Mouse (Mus musculus) lung, embryonic 14.5 days (tissue): ENCODE measurements around the gene Fscn3. TPM values are rescaled to one million over a fixed set of nuclear protein-coding genes. Genes with fewer than 3 reads are reported as not detected.

ENCODE experiments used
- ATAC-seq: fragments of 200-750 bp; cut with Nextera tagmentation; 2 replicates; pipeline ENCODE4 v1.8.0; 2017; ENCODE audit warnings: mild to moderate bottlenecking, moderate TSS enrichment, moderate library complexity; ENCODE audit not compliant: insufficient read depth
- DNase-seq: peaks from one replicate; pipeline ENCODE4 v3.0.0-alpha.2; 2015
- H3K27ac ChIP-seq: fragments of 300-500 bp; sonication (generic); 2 replicates; pipeline ENCODE4 v1.5.1; 2014; ENCODE audit warnings: low read depth, mild to moderate bottlenecking, moderate library complexity
- H3K27me3 ChIP-seq: fragments of 300-500 bp; sonication (generic); 2 replicates; pipeline ENCODE4 v1.6.1; 2014; ENCODE audit warnings: low read length, control low read depth; ENCODE audit not compliant: insufficient read depth
- H3K36me3 ChIP-seq: fragments of 300-500 bp; sonication (generic); 2 replicates; pipeline ENCODE4 v1.6.1; 2014; ENCODE audit warnings: control low read depth; ENCODE audit not compliant: insufficient read depth
- H3K4me1 ChIP-seq: fragments of 300-500 bp; sonication (generic); 2 replicates; pipeline ENCODE4 v1.6.1; 2014; ENCODE audit warnings: antibody characterized with exemption, control low read depth; ENCODE audit not compliant: insufficient read depth
- H3K4me2 ChIP-seq: fragments of 300-500 bp; sonication (generic); 2 replicates; pipeline ENCODE4 v1.6.1; 2014; ENCODE audit warnings: mild to moderate bottlenecking
- H3K4me3 ChIP-seq: fragments of 300-500 bp; sonication (generic); 2 replicates; pipeline ENCODE4 v1.5.1; 2014; ENCODE audit warnings: low read depth, low read length
- H3K9ac ChIP-seq: fragments of 300-500 bp; sonication (generic); 2 replicates; pipeline ENCODE4 v1.6.1; 2014
- H3K9me3 ChIP-seq: fragments of 300-500 bp; sonication (generic); 2 replicates; pipeline ENCODE4 v1.6.1; 2016; ENCODE audit warnings: low read depth, low read length, control low read depth
- CTCF ChIP-seq: IDR thresholded peaks from 2 replicates; pipeline ENCODE4 v1.5.1; 2016; ENCODE audit warnings: antibody characterized with exemption, low read depth
- WGBS: fragments of 180-500 bp; shearing (Covaris S2); extraction: QIAGEN DNeasy Blood & Tissue Kit; methylation state at CpG from one replicate; pipeline ENCODE4 v1.1.7; 2014; 5-methylcytosine and 5-hydroxymethylcytosine counted together
- polyA plus RNA-seq: library from polyadenylated mRNA; unstranded; fragments of >200 nt; fragmentation: Nextera tagmentation; extraction: Ambion mirVana; gene quantifications from 2 replicates; pipeline ENCODE4 v1.2.1, GENCODE M21; 2014

The Fscn3 gene
- polyA plus RNA-seq = not detected in 2 replicates

DNA sequence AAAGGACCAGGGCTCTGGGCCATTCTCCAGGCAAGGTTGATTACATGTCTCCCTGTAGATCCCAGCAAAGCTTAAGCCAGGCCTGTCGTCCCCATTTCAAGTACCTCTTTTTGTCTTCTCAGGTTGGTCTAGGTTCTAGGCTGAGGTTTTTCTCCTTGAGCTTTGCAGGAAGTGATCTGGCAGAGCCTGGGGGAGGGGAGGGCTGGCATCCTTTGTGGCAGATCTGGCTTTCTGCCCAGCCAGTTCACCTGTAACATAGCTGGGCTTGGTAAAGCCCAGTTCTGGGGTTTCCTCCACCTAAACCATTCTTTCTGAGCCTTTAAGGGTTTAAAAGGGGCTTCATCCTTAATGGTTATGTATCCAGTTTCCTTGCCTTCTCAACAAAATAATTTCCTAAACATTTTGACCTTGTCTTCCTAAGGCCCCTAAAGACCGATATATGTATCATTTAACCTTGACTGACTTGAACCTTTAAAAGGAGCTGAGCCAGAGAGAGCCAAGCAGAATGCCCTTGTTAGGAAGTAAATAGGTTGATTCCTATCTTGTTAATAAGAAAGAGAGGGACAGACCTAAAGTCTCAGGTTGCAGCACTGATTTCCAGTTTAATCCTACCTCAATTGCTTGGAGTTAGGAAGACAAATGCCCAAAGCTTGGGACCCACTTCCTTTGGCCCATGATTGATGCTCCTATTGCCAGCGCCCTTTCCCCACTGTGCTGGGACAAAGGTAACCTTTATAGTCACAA lies at the start of gene Fscn3:
TSS of gene Fscn3 (plus strand) at position 694 of the 744 bp plus-strand sequence.
- Histone ChIP-seq H3K4me1 (no peaks in the 10 kb centered on the region), H3K27ac (no peak within 1 kb of the TSS), H3K4me3 (no peak within 1 kb of the TSS), H3K4me2 (no peak within 1 kb of the TSS), H3K36me3 (peaks cover 18% of the 10 kb centered on the region; the same call in 1 of the 2 replicates), H3K27me3 (no peaks in the 10 kb centered on the region), H3K9me3 (no peaks in the 10 kb centered on the region), H3K9ac (no peak within 1 kb of the TSS)
- 65% methylated on average over 3 of the region's 3 CpGs for WGBS
- ATAC-seq (no peak), DNase-seq (no peak)
- TF ChIP-seq CTCF = no peak

DNA sequence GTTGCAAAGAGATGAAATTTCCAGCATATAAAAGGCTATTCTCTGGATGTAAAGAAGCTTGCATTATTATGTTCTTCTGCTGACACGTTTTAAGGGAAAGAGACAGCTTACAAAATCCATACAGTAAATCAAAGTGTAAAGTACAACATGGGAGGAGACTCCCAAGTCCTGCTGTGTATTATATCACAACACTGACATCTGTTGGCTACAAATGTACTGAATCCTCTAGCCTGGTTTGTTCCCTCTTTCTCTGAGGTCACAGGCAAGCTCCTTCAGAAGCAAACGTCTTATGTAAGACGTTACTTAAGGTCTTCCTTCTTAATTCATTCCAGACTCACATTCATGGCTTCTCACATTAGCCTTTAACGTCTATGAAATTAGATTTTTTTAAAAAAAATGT lies 45.6 kb upstream of the Fscn3 start:
- no peak for DNase-seq
- Histone ChIP-seq H3K9ac (no peak overlapping the region), H3K4me2 (no peak overlapping the region), H3K27me3 (no peaks in the 10 kb centered on the region), H3K4me3 (no peak overlapping the region), H3K36me3 (no peaks in the 10 kb centered on the region), H3K4me1 (no peaks in the 10 kb centered on the region), H3K9me3 (no peaks in the 10 kb centered on the region), H3K27ac (no peak overlapping the region)
- WGBS = 52% methylated on average over 4 of the region's 4 CpGs
- no peak for TF ChIP-seq CTCF
- ATAC-seq = no peak

DNA sequence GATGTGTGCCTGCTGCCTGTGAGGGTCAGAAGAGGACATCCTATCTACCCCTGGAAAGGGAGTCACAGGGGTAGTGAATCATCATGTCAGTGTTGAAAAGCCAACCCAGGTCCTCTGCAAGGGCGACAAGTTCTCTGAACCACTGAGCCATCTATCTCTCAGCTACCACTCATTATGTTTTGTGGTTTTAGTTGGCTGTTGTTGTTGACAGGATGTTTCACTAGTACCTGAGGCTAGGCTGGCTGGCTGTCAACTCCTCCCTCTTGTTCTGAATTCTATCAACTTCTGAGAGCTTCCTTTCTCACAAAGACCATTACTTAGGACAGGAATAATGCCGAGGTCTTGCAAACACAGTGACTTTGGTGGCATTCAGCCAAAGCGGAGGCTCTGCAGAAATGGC lies 42.4 kb upstream of the Fscn3 start:
- Histone ChIP-seq H3K4me1 (no peaks in the 10 kb centered on the region), H3K4me3 (no peak overlapping the region), H3K4me2 (no peak overlapping the region), H3K9me3 (no peaks in the 10 kb centered on the region), H3K27me3 (no peaks in the 10 kb centered on the region), H3K9ac (no peak overlapping the region), H3K36me3 (no peaks in the 10 kb centered on the region), H3K27ac (no peak overlapping the region)
- ATAC-seq = no peak
- no peak for TF ChIP-seq CTCF
- DNase-seq = no peak
- 78% methylated on average over 3 of the region's 3 CpGs for WGBS

DNA sequence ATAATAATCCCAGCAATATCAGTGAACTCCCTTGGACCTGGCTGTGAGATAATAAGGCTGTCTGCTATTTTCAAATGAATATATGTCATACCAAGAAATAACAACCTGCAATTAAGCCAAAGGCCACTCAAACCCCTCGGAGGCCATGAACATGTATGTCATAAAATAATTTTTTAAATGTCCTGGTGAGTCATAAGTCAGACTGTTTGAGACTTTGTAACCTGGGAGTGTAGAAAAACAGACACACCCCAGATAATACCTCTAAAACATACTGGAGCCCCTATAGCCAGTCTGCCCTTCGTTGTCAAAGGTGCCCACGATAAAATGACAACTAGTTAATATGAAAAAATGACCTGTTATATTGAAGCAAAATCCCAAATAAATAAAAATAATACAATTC lies 38.6 kb upstream of the Fscn3 start:
- H3K4me3 ChIP-seq = no peak overlapping the region
- no peaks in the 10 kb centered on the region for H3K36me3 ChIP-seq
- 84% methylated on average over 3 of the region's 3 CpGs for WGBS
- DNase-seq (no peak), ATAC-seq (no peak)
- H3K4me1 ChIP-seq = no peaks in the 10 kb centered on the region
- H3K4me2 ChIP-seq = no peak overlapping the region
- no peak for TF ChIP-seq CTCF
- H3K27ac ChIP-seq = no peak overlapping the region
- no peaks in the 10 kb centered on the region for H3K27me3 ChIP-seq
- no peaks in the 10 kb centered on the region for H3K9me3 ChIP-seq
- no peak overlapping the region for H3K9ac ChIP-seq

DNA sequence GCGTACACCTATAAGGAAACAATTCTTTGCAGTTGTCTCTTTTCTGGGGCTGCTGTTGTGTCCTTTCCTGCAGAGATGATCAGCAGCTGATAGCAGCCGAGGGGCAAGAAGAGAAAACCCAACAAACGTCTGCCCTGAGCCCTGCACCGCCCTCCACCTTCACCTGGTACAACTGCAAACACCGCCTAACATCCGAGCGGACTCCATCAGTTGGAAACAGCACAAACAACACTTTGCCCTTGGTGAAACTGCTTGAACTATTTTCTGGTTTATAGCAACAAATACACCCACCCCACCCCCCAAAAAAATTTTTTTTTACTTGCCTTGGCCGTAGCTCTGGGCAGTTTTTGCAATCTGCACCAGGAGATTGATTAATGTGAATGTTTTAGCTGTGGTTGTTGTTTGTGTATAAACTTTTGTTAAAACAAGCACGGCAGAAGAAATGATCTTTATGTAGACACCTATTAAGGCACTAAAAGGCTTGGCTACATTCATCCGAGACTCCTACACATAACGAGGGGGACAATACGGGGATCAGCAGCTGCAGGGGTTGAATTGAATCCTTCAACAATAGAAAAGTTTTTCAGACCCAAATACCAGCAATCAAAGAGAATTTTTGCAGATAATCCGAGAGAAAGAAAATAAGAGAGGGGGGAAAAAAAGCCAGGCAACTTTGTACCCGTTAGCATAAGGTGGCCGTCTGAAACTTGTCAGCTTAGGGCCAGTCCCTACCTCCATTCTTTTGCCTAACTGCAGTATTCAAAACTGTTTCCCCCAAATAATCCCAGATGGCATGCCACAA lies 31.3 kb upstream of the Fscn3 start:
- Histone ChIP-seq H3K4me3 (peak overlapping the region; percentile 34), H3K9me3 (no peaks in the 10 kb centered on the region), H3K27ac (no peak overlapping the region), H3K9ac (no peak overlapping the region), H3K4me2 (peak overlapping the region; percentile 65; the same call in 1 of the 2 replicates), H3K36me3 (no peaks in the 10 kb centered on the region), H3K4me1 (no peaks in the 10 kb centered on the region), H3K27me3 (peaks cover 27% of the 10 kb centered on the region)
- DNase-seq (no peak), ATAC-seq (no peak)
- 27% methylated on average over 15 of the region's 15 CpGs for WGBS
- TF ChIP-seq CTCF = no peak

DNA sequence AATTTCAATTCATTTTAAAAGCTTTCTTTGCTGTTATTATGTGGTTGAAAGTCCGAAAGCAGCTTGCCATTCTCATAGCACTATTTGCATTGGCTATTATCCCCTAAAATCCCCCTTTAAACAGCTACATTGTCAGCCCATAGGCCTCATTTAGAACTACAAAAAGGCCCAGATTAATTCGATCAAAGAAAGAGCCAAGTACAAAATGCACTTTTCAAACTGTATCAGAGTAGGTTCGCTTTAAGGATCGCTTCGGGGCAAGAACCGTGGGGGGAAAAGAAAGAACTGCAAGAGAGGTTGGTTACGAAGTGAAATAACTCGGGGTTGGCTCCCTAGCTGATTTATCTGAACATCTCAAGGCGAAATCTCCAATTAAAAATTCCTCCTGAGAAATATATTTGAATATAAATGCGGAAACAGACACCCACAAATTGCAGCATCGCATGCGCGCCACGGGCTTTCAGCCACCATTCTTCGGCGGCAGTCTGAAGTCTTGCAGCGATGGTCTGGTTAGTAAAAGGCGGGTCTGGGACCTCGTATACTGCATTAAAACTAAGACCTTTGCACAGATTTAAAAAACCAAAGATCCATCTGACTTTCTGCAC lies 30.6 kb upstream of the Fscn3 start:
- 3% methylated on average over 19 of the region's 19 CpGs for WGBS
- Histone ChIP-seq H3K4me2 (peak overlapping the region; percentile 65), H3K27me3 (peaks cover 27% of the 10 kb centered on the region), H3K27ac (no peak overlapping the region), H3K9me3 (no peaks in the 10 kb centered on the region), H3K36me3 (no peaks in the 10 kb centered on the region), H3K9ac (no peak overlapping the region), H3K4me1 (no peaks in the 10 kb centered on the region), H3K4me3 (peak overlapping the region; percentile 34)
- TF ChIP-seq CTCF = no peak
- DNase-seq (peak; percentile 66), ATAC-seq (no peak)

DNA sequence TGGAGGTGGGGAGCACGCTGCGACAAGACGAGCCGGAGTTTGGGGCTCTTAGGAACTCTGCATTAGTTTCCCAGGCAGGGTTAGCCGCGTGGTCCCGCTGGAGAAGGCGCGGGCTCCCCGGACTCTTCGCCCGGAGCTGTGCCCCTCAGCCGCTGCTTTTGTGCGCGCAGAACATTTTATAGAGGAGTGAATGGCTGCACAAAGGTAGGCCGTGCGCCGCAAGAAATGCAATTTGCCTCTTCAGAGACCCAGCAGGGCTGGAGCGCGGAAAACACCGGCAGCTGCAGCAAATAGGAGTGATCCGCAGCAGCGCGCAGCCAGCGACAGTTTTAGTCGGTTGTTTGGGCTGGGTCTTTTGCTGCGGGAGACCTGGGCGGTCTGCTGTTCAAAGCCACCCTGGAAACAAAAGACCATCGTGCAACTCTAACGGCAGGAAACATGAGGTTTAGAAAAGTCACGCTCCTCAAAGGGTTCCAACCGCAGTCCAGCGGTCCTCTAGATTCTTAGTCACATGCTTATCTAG lies 29.8 kb upstream of the Fscn3 start, which contains the start of gene Zfp800:
TSS of gene Zfp800 (minus strand) at position 325 of the 523 bp plus-strand sequence.
- Histone ChIP-seq H3K9ac (peak within 1 kb of the TSS; percentile 33; the same call in 1 of the 2 replicates), H3K4me2 (peak within 1 kb of the TSS; percentile 65), H3K27ac (no peak within 1 kb of the TSS), H3K36me3 (no peaks in the 10 kb centered on the region), H3K4me3 (peak within 1 kb of the TSS; percentile 34), H3K9me3 (no peaks in the 10 kb centered on the region), H3K4me1 (no peaks in the 10 kb centered on the region), H3K27me3 (peaks cover 27% of the 10 kb centered on the region)
- no peak for TF ChIP-seq CTCF
- DNase-seq (peak; percentile 52), ATAC-seq (no peak)
- WGBS = 2% methylated on average over 33 of the region's 33 CpGs
